Mouse (Mus musculus): ENCODE measurements around the gene 9230112D13Rik.

GRCm38 (mm10) chr14:34555211-34555610 lies 32.6 kb upstream of the 9230112D13Rik start:
- TF ChIP-seq TAL1 (IDR thresholded peaks at IDR 0.05; ENCODE audit: low read length): no peak
- TF ChIP-seq GATA1 (IDR thresholded peaks at IDR 0.05; ENCODE audit: low read length): no peak

Measured in erythroblast, embryonic 14.5 days (primary cell).